Mouse (Mus musculus) thymus, adult 2 months (tissue): Measurements from ENCODE around the gene Ckmt2.

Source experiments
- CTCF ChIP-seq: fragments of 200-500 bp; IDR thresholded peaks from 2 replicates; pipeline ENCODE4 v1.5.1; 2012; ENCODE audit warnings: mild to moderate bottlenecking, control low read depth, low read length, moderate library complexity, borderline replicate concordance; ENCODE audit not compliant: control insufficient read depth, poor library complexity, insufficient read depth; ENCODE audit errors: extremely low read depth
- POLR2A ChIP-seq: fragments of 200-500 bp; IDR thresholded peaks from 2 replicates; pipeline ENCODE4 v1.6.1; 2012; ENCODE audit warnings: mild to moderate bottlenecking, low read length, control low read depth, moderate library complexity; ENCODE audit not compliant: control insufficient read depth, poor library complexity, insufficient read depth; ENCODE audit errors: extremely low read depth

DNA sequence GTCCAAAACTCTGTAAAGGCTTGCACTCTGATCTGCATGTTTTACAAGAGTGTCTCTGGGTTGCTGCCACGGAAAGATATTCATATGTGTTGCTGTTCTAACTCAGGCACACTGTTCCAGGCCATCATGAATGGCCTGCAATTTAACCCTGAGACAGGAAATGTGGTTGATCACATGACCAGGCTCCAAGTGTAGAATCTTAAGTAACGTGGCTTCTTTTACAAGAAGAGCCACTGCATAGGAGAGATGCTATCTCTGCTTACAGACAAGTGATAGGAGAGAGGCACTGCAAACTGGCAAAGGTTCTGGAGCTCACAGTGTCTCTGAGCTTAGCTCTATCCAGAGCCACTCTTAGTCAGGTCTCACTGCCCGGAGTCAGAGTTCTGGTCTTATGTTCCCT is 44.3 kb upstream of the Ckmt2 start:
- TF ChIP-seq CTCF: no peak
- no peak for TF ChIP-seq POLR2A
